Mouse (Mus musculus) skeletal muscle tissue, adult 2 months (tissue): Measurements from ENCODE around the gene Ap2m1.
"Not testable (repeated sequence)": the region's sequence is repeated elsewhere in the genome, so short reads cannot be mapped to it uniquely, and the experiment has no call there.

ENCODE experiments used
- DNase-seq: peaks from one replicate; pipeline ENCODE4 v3.0.0-alpha.2; 2012; ENCODE audit warnings: low read depth, low spot score

Gene Ap2m1

DNA sequence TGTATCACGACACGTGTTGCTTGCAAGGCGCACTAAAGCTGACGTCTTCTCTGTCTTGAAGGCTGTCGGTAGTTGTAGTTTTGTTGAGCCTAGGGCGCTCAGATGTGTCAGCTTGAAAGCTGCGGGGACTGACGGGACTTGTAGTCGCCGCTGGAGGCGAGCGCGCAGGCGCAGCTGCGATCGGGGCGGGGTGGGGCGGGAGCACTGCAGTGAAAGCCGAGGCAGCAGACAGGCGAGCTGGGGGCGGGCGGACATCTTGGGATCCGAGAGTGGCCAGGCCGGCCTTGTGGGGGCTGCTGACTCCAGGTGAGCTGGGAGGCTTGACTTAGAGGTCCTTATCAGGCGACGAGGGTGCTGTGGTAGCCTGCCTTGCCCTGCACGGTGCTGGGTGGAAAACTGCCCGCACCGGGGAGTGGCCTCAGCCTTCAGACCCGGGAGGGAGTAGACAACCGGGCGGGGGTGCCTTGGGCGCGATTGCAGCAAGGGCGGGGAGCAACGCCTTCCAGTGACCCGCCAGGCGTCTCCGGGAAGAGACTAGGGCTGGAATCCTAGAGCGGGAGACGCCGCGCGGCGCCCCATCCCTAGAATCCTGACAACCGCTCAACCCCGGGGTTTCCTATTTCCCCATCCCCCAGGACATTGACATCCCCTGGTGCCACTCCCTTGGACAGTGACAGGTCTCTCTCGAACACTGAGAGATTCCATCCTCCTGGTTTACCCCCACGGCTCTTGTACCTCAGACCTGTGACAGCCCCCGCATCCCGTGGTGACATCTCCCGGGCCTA is at the start of gene Ap2m1:
Gene Ap2m1 (plus strand): TSS at position 183 of the 785 bp plus-strand sequence.
- peak; percentile 100 for DNase-seq

GRCm38 (mm10) chr16:20486048-20486447 is 49.2 kb upstream of the Ap2m1 start:
- DNase-seq: no peak

DNA sequence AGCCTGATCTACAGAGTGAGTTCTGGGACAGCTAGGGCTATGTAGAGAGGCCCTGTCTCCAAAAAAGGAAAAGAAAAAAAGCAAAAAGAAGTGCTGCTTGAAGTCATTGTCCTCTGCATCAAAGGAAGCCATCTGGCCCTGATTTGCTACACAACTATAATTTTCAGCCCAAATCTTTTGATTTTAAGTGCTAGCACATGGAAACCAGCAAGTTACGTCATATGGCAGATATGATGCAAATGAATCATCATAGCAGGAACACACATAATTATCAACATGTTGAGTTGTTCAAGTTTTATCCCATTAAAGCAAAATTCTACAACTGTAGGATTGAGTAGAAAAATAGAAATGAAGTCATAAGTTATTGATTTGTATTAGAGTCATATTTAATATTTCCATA is 47.1 kb upstream of the Ap2m1 start:
- DNase-seq: no peak

- not testable (repeated sequence) for DNase-seq
Observed at GRCm38 (mm10) chr16:20488751-20489150, 46.5 kb upstream of the Ap2m1 start.

- DNase-seq: no peak
Observed at GRCm38 (mm10) chr16:20489233-20489632, 46.0 kb upstream of the Ap2m1 start.

- no peak for DNase-seq
Observed at GRCm38 (mm10) chr16:20490581-20490980, 44.7 kb upstream of the Ap2m1 start.

DNA sequence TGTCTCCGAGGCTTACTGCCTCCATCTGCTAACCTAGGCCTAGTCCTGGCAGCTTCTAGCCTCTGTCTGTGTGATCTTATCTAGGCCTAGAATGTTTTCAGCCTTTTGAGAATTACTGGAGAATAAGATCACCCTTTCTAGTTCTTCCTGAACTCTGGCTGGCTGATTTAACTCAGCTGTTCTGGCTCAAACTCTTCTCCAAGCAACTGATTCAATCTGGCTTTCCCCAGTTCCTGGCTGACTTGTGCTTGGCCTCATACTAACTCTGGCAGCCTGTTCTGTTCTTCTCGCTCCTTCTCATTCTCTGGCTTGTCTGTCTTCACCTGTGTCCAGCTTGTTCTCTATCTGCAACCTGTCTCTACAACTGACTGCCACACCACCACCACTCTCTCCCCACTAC is 44.0 kb upstream of the Ap2m1 start:
- DNase-seq: no peak

- no peak for DNase-seq
Observed at GRCm38 (mm10) chr16:20493452-20493851, 41.8 kb upstream of the Ap2m1 start.

DNA sequence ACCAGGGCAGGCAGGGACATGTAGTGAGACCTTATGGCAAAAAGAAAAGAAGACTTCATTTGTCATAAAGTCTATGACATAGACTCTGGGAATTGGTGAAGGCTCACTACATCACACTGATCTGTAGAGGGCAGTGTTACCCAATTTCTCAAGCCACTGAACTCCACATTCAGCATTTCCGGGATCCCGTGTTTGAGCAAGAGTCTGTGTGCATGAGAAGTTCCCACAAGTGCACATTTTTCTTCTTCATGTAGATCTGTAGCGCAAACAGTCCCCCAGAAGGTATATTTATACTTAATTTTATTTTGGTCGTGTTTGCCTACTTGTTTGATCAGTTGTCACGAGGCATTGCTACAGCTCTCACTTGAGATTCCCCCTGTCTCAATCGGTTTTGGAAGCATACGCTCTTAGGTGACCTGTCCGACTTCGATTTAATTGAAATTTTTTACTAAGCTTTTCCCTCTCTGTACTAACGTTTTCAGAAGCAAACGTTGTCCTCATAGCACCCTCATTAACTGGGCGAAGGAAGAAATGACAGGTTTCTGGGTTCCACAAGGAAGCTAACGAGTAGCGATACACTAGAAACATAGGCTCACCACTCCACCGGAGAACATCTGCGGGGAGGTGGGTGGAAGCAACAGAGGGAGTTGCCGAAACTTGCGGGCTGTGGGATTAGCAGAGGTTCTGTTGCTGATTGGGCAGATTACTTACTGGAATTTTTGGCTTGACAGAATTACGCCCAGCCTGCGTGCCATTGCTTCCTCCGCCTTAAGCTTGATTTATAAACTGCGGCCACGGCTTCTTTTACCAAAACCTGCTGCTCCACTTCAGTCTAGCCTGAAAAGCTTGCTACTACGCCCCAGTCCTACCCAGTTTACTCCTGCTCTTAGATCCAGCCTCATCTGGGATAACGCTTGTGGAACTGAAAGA is 38.3 kb upstream of the Ap2m1 start:
- DNase-seq: peak; percentile 56

GRCm38 (mm10) chr16:20497980-20498676 is 37.1 kb upstream of the Ap2m1 start:
- DNase-seq: no peak

- peak; percentile 94 for DNase-seq
Observed at GRCm38 (mm10) chr16:20498677-20499475, 36.4 kb upstream of the Ap2m1 start, which contains the start of gene Eif2b5. Gene Eif2b5 (plus strand): TSS chr16:20498817.

DNA sequence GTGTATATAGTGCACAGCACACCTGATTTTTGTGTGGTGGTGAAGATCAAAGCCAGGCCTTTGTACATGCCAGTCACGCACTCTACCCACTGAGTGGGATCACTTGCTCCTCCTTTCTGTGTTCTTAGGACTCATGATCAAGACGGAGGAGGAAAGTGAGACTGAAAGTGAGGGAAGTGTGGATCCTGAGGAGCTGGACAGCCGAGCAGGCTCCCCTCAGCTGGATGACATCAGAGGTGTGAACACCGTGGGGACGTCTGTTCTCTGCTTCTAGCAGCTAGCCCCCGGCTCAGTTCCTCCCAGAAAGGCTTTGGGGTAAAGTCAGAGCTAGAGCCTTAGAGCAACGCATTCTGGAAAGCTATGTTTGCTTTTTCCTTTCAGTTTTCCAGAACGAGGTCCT is 29.3 kb upstream of the Ap2m1 start:
- no peak for DNase-seq

DNA sequence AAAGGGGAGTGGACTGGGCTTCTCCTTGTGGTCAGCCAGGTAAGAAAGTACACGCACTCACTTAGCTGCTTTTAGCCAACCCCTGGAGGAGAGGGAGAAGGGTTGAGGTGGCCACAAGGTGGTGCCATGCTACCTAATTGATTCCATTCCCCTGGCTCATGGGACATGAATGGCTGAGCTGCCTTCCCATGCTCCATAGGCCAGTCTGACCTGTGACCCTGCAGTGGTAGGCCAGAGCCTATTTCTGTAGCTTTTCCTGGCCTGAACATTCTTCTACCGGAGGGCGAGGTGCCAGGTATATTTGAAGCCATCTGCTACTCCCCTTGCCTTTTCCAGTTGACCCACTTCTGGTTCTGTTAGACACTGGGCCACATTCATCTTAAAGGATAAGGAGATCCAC is 25.9 kb upstream of the Ap2m1 start:
- DNase-seq: no peak

DNA sequence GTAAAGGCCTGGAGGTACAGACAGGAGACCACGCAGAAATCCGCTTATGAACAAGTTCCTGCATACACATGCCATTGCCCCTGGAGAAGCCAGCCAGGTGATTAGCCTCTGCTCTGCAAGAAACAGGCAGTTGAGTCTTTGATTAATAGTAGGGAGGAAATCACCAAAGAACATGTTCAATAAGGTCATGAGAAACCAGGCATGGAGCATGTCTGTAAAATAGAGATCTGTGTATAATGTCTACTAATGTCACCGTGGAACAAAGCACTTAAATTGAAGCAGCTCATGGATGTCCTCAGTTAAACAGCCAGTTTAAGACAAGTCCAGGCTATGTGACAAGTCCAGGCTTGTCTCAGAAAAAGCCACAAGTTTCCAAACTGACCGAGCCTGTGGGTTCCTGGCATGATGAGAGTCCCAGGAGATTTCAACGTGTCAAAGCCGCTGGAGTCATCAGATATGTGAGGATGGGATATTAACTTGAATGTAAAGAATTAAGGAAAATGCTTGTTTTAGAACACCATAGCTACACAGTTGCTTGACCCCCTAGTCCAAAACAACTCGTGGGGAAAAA is 23.9 kb upstream of the Ap2m1 start:
- DNase-seq: no peak

- DNase-seq: no peak
Observed at GRCm38 (mm10) chr16:20516032-20516431, 19.2 kb upstream of the Ap2m1 start.

GRCm38 (mm10) chr16:20516726-20517201 is 18.5 kb upstream of the Ap2m1 start, which contains the start of gene Dvl3:
Gene Dvl3 (plus strand): TSS chr16:20516982.
- peak; percentile 87 for DNase-seq

DNA sequence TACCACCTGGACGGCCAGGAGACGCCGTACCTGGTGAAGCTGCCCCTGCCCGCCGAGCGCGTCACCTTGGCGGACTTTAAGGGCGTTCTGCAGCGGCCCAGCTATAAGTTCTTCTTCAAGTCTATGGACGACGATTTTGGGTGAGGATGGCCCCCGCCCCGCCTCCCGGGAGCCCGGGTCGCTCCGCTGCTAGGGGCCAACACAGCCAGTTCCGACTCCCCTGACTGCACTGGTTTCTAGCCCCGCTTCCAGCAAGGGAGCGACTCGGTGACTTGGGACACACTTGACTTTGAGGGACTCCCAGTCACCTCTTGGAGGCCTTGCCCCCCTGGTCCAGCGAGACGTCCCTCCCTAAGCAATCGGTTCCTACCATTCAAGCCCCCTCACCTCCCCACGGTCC is 18.1 kb upstream of the Ap2m1 start:
- no peak for DNase-seq

DNA sequence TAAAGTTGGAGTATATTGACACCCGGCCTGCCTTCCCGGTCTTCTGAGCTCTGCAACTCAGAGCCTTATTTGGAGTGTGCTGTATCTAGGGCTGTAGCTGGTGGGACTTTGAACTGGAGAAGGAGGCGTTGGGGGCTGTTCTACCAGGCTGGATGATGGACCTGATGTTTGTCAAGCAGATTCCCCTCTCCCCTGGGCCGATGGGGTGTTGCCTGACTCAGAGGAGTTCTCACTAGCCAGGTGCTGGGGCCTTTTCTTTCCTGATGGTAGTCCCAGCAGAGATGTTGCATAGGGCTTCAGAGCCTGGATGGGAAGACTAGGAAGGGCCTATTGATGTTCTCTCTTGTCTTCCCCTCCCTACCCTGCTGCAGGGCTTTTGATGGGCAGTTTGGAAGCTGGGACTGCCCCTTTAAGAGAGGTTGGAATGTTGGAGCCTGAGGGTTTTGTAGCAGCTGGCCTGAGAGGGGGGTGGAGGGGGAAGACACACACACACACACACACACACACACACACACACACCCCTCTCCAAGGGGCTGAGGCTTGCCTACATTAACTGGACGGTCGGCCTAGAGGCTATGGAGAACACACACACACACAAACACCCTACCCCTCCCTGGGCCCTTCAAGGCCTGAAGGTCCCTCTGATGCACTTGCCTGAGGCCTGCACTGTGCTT is 17.4 kb upstream of the Ap2m1 start:
- DNase-seq: no peak

DNA sequence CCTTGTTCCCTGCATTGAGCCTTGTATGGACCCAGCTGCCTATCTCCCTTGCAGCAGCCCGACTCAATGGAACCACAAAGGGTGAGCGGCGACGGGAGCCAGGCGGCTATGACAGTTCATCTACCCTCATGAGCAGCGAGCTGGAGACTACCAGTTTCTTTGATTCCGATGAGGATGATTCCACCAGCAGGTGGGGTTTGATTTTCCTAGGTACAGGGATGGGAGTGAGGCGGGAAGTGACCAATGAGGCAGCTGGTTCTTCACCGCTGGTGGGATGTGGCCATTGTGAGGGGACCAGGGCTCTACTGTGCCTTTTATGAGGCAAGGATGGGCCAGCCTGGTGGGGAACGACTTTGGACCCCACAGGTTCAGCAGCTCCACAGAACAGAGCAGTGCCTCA is 11.4 kb upstream of the Ap2m1 start:
- no peak for DNase-seq

GRCm38 (mm10) chr16:20528779-20529178 is 6.5 kb upstream of the Ap2m1 start:
- DNase-seq: no peak
